Mouse (Mus musculus): ENCODE measurements around the gene Synpo2l. TPM values are rescaled to one million over a fixed set of nuclear protein-coding genes. Genes with fewer than 3 reads are reported as not detected.
A peak's percentile ranks its signal among the peaks of the same experiment; 100 is the strongest.

Synpo2l gene
- total RNA-seq, 2 experiments from 2014 or later, result 0.15 to 0.23 TPM

DNA sequence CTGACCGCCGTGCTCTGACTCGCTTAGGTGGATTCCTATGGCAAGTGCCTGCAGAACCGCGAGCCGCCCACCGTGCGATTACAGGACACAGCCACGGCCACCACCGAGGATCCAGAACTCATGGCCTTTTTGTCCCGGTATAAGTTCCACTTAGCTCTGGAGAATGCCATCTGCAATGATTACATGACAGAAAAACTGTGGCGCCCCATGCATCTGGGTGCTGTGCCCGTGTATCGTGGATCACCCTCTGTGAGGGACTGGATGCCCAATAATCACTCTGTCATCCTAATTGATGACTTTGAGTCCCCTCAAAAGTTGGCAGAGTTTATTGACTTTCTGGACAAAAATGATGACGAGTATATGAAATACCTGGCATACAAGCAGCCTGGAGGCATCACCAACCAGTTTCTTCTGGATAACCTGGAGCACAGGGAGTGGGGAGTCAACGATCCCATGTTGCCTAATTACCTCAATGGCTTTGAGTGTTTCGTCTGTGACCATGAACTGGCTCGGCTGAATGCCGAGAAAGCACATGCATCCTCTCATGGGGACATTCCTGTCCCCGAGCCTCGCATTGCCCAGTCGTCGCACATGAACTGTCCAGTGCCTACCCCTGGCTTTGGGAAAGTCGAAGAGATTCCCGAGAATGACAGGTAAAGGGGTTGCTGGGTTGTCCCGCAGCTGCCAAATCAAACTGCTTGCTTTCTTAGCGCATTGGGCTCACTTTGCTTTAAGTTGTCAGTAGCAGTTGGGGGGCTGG, 27.8 kb upstream of the Synpo2l start:
- TF ChIP-seq CTCF (conservative IDR thresholded peaks at IDR 0.05), result no peak
- Histone ChIP-seq H3K4me3 (peak overlapping the region; percentile 100), H3K27ac (peak overlapping the region; percentile 92)
- no peak for DNase-seq (ENCODE audit: low spot score in 2 of 2)

DNA sequence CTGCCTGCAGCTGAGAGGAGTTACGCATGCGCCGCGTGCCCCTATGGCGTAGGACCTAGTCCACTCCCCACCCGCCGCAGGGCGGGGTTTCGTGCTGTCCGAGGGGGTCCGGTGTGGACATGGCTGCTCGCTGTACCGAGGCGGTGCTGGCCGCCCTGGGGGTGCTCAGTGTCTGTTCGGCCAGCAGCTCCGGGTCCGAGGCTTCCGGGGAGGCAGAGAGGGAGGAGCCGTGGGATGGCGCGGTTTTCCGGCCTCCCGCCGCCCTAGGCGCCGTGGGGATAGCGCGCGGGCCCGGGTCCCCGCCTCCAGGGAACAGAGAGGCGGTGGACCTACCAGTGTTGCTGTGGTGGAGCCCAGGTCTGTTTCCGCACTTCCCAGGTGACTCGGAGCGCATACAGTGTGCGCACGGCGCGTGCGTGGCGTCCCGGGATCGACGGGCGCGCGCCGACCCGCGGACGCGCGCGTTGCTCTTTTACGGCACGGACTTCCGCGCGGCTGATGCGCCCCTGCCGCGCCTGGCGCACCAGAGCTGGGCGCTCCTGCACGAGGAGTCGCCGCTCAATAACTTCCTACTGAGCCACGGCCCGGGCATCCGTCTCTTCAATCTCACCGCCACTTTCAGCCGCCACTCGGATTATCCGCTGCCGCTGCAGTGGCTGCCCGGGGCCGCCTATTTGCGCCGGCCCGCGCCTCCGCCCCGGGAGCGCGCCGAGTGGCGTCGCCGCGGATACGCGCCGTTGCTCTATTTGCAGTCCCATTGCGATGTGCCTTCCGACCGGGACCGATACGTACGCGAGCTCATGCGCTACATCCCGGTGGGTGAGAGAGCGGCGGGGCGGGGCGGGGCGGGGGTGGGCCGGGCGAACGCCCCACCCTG, 27.0 kb upstream of the Synpo2l start, which contains the start of gene Fut11:
Gene Fut11, plus strand, starts transcription at position 85 of the 877 bp plus-strand sequence.
- peak within 1 kb of the TSS; percentile 92 for H3K27ac ChIP-seq
- peak; percentile 86 to 88 for DNase-seq (ENCODE audit: low spot score in 2 of 2)
- no peak; the same call in 1 of the 2 replicates for TF ChIP-seq CTCF (conservative IDR thresholded peaks at IDR 0.05)

DNA sequence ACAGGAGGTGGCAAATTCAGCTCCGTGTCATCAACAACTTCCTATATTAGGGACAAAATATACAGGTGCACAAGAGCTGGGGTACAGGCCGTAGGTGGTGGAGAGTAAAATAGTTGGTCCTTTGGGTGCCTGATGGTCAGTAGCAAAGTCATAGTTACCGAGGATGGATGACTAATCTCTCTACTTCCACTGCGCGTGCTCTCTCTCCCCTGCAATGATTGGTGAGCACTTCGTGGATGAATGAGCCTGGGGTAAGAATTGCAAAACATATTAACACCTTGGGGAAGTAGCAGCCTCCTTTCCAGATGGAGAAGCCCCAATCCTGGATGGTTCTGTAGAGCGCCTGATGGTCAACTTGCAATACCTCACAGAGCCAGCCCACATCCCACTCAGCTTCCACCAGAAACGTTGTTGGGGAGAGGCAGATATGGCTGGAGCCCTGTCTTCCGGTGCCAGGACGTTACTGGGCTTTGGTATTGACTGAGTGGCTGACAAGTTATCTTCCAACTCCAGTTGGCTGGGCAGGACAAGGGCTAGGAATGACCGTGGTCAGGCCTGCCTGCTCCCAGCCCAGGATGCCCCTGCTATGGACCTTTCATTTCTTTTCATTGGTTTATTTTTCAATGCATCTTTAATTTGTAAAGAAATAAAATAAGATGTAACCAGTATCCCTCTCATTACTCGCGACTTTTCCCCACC, 26.2 kb upstream of the Synpo2l start:
- TF ChIP-seq CTCF (conservative IDR thresholded peaks at IDR 0.05), result no peak
- no peak for DNase-seq (ENCODE audit: low spot score in 2 of 2)
- H3K27ac ChIP-seq, result peak overlapping the region; percentile 92

More for the DNA sequence above, 27.0 kb upstream of the Synpo2l start, which contains the start of gene Fut11:
- H3K4me3 ChIP-seq, result peak within 1 kb of the TSS; percentile 100

DNA sequence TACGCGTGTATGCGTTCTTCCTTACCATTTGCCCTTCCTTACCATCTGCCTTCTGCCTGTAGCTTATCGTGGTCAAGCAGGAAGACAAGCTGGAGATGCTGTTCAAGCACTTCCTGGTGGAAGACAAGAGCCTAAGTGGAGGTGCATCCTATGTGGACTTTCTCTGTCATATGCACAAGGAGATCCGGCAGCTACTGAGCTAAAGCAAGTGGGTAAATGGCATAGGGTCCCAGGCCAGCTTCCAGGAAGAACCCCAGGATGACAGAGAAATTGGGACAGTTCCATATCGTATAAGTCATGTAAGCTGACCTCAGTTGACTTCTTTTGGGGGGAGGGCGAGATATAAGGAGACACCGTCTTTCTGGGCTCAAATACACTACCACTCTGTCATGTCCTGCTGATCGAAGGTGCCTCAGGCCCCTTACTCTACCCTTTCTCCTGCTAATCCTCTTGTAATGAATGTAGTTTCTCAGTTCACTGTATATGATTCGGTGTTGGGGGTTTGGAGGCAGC, 25.5 kb upstream of the Synpo2l start:
- Histone ChIP-seq H3K4me3 (no peak overlapping the region), H3K27ac (no peak overlapping the region)
- TF ChIP-seq CTCF (conservative IDR thresholded peaks at IDR 0.05), result no peak
- no peak for DNase-seq (ENCODE audit: low spot score in 2 of 2)

More for the DNA sequence above, 26.2 kb upstream of the Synpo2l start:
- H3K4me3 ChIP-seq, result peak overlapping the region; percentile 100

DNA sequence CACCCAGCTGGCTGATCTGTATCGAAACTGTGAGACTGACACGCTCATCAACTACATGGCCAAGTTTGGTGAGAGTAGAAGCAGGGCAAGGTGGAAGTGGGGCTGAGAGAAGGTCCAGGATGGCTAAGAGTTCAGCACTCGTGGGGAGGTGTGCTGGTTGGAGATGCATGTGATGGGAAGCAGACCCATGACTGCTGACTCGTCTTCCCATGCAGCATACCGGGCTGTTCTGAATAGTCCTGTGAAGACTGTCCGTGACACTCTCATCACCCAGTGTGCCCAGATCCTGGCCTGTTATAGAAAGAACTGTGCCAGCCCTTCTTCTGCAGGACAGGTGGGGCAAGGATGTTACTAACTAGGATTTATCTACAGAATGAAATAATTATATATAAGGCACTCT, 23.6 kb upstream of the Synpo2l start:
- no peak for DNase-seq (ENCODE audit: low spot score in 2 of 2)
- Histone ChIP-seq H3K27ac (no peak overlapping the region), H3K4me3 (no peak overlapping the region)
- TF ChIP-seq CTCF (conservative IDR thresholded peaks at IDR 0.05), result no peak

DNA sequence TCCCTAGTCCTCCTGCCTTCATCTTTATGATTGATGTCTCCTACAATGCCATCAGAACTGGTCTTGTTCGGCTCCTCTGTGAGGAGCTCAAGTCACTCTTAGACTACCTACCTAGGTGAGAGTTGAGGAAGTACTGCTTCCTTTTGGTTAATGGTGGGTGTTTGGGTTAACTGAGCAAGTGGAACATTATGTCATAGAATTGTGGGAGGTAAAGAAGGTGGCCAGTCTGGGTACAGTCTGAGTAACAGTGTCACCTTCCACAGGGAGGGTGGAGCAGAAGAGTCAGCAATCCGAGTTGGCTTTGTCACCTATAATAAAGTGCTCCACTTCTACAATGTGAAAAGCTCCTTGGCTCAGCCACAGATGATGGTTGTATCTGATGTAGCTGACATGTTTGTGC, 20.9 kb upstream of the Synpo2l start:
- no peak for DNase-seq (ENCODE audit: low spot score in 2 of 2)
- H3K4me3 ChIP-seq, result no peak overlapping the region
- H3K27ac ChIP-seq, result no peak overlapping the region
- no peak for TF ChIP-seq CTCF (conservative IDR thresholded peaks at IDR 0.05)

DNA sequence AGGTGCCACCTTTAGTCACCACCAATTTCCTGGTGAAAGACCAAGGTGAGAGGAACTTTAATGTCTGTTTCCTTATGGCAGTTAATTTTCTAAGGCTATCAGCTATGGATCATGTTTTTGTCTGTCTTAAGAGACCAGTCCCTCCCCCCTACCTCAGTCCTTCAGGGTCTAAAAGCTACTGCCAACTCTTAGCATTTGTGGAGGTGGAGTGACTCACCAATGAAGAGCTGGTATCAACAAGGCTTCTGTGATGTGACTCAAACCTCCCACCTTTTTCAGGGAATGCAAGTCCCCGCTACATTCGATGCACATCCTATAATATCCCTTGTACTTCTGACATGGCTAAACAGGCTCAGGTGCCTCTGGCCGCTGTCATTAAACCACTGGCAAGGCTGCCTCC, 18.4 kb upstream of the Synpo2l start:
- H3K27ac ChIP-seq, result peak overlapping the region; percentile 59; the same call in 1 of the 2 replicates
- DNase-seq (ENCODE audit: low spot score in 2 of 2), result peak in 1 of 2 experiments; percentile 31
- H3K4me3 ChIP-seq, result no peak overlapping the region
- no peak for TF ChIP-seq CTCF (conservative IDR thresholded peaks at IDR 0.05)

DNA sequence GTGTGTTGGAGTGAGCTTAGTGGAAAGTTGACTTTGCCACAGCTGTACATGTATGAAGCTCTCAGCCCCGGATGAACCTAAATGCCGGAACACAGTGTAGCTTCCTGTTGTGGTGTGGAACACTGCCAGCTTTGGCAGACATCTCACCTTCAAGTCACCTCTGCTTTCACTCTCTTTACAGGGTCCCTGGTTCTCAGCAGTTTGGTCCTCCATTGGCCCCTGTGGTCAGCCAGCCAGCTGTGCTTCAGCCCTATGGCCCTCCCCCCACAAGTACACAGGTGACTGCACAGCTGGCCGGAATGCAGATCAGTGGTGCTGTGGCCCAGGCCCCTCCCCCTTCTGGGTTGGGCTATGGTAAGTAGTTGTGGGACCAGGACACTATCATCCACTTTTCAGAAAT, 14.3 kb upstream of the Synpo2l start:
- Histone ChIP-seq H3K4me3 (no peak overlapping the region), H3K27ac (no peak overlapping the region)
- no peak for DNase-seq (ENCODE audit: low spot score in 2 of 2)
- TF ChIP-seq CTCF (conservative IDR thresholded peaks at IDR 0.05), result no peak

DNA sequence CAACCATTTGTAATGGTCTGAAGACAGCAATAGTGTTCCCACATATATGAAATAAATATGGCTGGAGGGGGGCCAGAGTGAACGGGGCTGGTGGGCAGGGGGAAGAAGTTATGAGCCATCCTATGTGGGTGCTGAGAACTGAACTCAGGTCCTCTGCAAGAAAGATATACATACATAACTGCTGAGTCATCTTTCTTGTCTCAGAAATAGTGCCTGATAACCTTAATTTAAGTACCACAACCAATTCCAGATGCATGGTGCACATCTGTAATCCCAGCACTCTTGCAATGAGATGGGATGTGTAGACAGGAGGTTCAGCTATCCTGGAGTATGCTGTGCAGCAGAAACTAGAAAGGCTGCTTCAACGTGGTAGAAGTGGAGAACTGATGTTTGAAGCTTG, 13.6 kb upstream of the Synpo2l start:
- H3K27ac ChIP-seq, result no peak overlapping the region
- TF ChIP-seq CTCF (conservative IDR thresholded peaks at IDR 0.05), result no peak
- DNase-seq (ENCODE audit: low spot score in 2 of 2), result no peak
- H3K4me3 ChIP-seq, result no peak overlapping the region

DNA sequence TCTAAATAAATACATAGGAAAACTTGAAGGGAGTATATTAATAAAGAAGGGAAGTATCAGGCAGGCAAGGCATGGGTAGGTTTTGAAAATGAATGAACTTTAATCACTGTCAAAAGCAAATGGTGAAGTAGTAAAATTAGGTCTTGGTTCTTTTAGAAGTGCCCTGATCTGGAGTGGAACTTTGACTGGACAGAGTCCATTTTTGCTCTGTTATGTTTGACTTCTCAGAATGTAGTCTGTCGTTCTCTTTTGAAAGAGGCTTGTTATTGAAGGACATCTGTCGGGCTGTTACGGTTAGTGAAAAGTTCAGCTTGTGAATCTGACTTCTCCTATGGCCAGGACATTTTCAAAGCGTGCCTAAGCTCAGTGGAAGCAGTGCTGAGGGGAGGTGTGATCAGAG, 9.8 kb upstream of the Synpo2l start:
- no peak for TF ChIP-seq CTCF (conservative IDR thresholded peaks at IDR 0.05)
- DNase-seq (ENCODE audit: low spot score in 2 of 2), result no peak
- Histone ChIP-seq H3K27ac (no peak overlapping the region), H3K4me3 (no peak overlapping the region)

DNA sequence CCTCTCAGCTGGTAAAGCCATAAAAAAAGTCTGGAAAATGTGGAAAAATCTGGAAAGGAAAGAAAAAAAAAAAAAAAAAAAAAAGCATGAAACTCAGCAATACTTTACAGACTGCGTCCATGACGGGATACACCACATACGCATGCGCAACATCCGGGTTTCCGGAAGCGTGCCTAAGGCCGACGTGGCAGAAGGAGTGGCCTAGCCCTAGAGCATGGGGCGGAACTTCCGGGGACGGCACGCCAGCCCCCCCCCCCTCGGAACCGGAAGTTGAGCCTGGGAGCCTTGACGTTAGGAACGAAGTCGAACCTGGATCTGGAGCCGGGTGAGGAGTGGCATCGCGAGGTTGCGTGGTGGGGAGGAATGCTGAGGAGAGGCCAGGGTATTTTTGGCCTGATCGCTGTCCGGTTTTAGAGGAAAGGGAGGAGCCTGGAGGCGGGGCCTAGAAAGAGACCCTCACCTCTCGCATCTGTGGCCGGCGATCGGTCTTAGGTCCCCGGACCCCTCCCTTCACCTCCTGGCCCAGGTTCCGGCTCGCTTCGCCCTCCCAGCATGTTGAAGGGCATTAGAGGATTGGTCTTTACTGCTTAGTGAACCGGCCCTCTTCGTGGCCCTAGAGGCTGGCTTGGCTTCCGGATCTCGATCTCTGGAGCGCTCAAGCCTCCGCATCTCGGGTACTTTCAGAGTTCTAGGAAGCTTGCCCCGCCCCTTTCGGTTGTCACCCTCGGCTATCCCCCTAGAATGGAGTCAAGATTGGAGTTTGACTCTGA, 6.1 kb upstream of the Synpo2l start, which contains the start of gene Sec24c:
Gene Sec24c, plus strand, starts transcription at position 245 of the 770 bp plus-strand sequence.
- DNase-seq (ENCODE audit: low spot score in 2 of 2), result peak; percentile 97 to 99
- peak; percentile 1; the same call in 1 of the 2 replicates for TF ChIP-seq CTCF (conservative IDR thresholded peaks at IDR 0.05)
- peak within 1 kb of the TSS; percentile 89 for H3K4me3 ChIP-seq
- peak within 1 kb of the TSS; percentile 95 for H3K27ac ChIP-seq

DNA sequence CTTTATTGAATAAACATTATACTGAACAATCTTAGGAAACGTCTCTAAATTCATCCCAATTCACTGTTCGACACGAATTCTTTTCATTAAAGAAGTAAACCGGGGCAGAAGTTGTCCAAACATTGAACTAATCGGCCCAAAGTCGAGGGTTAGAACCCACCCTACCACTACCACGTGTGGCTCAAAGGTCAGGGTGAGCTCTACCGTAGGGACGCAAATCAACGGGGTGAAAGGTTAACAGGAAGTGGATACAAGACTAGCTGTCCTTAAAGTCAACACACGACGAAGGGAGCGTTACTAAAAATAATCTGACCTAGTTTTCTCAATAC, 5.5 kb upstream of the Synpo2l start:
- TF ChIP-seq CTCF (conservative IDR thresholded peaks at IDR 0.05), result 0 out of 2 replicates have a peak, but pooled peaks have one; percentile 6
- Histone ChIP-seq H3K27ac (peak overlapping the region; percentile 95), H3K4me3 (peak overlapping the region; percentile 89)
- peak in 1 of 2 experiments; percentile 44 for DNase-seq (ENCODE audit: low spot score in 2 of 2)
